Mouse (Mus musculus) neural tube, embryonic 14.5 days (tissue): ENCODE data around the gene 4933407L21Rik. TPM values are rescaled to one million over a fixed set of nuclear protein-coding genes. Genes with fewer than 3 reads are reported as not detected.

Experiments used
- ATAC-seq: fragments of 200-750 bp; cut with Nextera tagmentation; 2 replicates; pipeline ENCODE4 v1.8.0; 2017; ENCODE audit warnings: low read depth, mild to moderate bottlenecking, moderate TSS enrichment, moderate library complexity
- H3K27ac ChIP-seq: fragments of 300-500 bp; sonication (generic); 2 replicates; pipeline ENCODE4 v1.5.1; 2014; ENCODE audit warnings: low read depth, mild to moderate bottlenecking, control low read depth, low read length, moderate library complexity, mixed read lengths
- H3K27me3 ChIP-seq: fragments of 300-500 bp; sonication (generic); 2 replicates; pipeline ENCODE4 v1.6.1; 2014; ENCODE audit warnings: low read length; ENCODE audit not compliant: control insufficient read depth, insufficient read depth
- H3K36me3 ChIP-seq: fragments of 300-500 bp; sonication (generic); 2 replicates; pipeline ENCODE4 v1.6.1; 2014; ENCODE audit warnings: low read length, mixed read lengths; ENCODE audit not compliant: control insufficient read depth, insufficient read depth
- H3K4me1 ChIP-seq: fragments of 300-500 bp; sonication (generic); 2 replicates; pipeline ENCODE4 v1.6.1; 2014; ENCODE audit warnings: low read length; ENCODE audit not compliant: control insufficient read depth, insufficient read depth
- H3K4me2 ChIP-seq: fragments of 300-500 bp; sonication (generic); 2 replicates; pipeline ENCODE4 v1.6.1; 2014; ENCODE audit warnings: mild to moderate bottlenecking, low read depth, low read length, control low read depth
- H3K4me3 ChIP-seq: fragments of 300-500 bp; sonication (generic); 2 replicates; pipeline ENCODE4 v1.5.1; 2014; ENCODE audit warnings: low read depth, low read length, control low read depth, mixed read lengths
- H3K9ac ChIP-seq: fragments of 300-500 bp; sonication (generic); replicated peaks from 2 replicates; pipeline ENCODE4 v1.6.1; 2014; ENCODE audit warnings: low read depth, mild to moderate bottlenecking, control low read depth, low read length, mixed read lengths
- H3K9me3 ChIP-seq: fragments of 300-500 bp; sonication (generic); 2 replicates; pipeline ENCODE4 v1.6.1; 2016; ENCODE audit warnings: low read length; ENCODE audit not compliant: control insufficient read depth
- WGBS: fragments of 180-500 bp; shearing (Covaris S2); extraction: QIAGEN DNeasy Blood & Tissue Kit; methylation state at CpG from one replicate; pipeline ENCODE4 v1.1.7; 2014; 5-methylcytosine and 5-hydroxymethylcytosine counted together
- polyA plus RNA-seq: library from polyadenylated mRNA; unstranded; fragments of >200 nt; fragmentation: Nextera tagmentation; extraction: Ambion mirVana; gene quantifications from 2 replicates; pipeline ENCODE4 v1.2.1, GENCODE M21; 2014

The 4933407L21Rik gene
- polyA plus RNA-seq: 6.5 and 6.9 TPM in 2 replicates

DNA sequence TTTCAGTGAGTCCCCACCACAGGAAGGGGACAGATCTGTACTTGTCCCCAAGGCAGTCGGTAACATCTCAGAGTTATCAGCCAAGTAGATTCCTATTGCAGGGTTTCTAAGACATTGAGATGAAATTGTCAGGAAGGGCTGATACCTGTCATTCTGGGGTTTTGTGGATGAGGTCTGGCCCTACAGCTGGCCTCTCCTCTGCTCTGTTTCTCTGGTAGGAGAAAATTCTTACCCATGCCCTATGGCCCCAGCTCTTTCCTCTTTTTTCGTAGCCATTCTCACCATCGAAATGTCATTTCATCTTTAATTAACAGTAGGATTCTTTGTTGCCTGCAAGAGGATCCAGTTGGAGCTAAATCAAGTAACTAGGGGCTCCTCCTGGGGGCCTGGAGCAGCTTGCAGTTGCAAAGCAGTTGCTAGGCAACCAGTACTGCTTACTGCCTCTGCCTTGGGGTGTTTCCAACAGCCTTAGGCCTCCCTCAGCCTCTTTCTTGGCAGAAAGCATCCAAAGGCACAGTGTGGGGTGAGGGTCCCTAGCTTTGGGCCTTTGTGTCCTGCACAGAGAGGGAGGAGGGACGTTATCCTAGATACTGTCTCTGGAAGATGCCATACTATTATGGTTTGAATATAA is at the start of gene 4933407L21Rik:
Gene 4933407L21Rik, plus strand, starts transcription at position 427 of the 631 bp plus-strand sequence.
- Histone ChIP-seq H3K4me3 (no peak within 1 kb of the TSS), H3K4me1 (peaks cover 6% of the 10 kb centered on the region; the same call in 1 of the 2 replicates), H3K27ac (peak within 1 kb of the TSS; percentile 76), H3K9me3 (no peaks in the 10 kb centered on the region), H3K36me3 (no peaks in the 10 kb centered on the region), H3K4me2 (no peak within 1 kb of the TSS), H3K27me3 (no peaks in the 10 kb centered on the region), H3K9ac (no peak within 1 kb of the TSS)
- ATAC-seq: peak; percentile 90
- WGBS: 34% methylated on average over 4 of the region's 4 CpGs

DNA sequence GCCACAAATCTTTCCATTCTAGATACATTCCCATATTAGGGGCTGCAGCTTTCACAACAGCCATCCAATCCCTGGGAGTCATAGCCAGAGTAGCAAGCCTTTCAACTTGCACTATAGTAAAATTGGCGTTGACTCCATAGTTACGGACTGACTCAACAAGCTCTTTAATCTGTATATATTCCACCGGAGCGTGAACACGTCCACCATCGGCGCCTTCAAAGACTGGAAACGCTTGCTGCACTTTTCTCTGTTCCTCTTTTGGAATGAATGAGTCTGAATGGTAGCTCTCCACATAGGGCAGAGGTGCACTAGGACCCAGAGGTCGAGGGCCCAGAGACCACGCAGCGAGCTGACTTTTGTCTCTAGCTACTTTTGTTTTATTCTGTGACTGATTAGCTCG is 46.3 kb upstream of the 4933407L21Rik start:
- WGBS: 93% methylated on average over 12 of the region's 12 CpGs
- no peak overlapping the region for H3K9ac ChIP-seq
- no peak overlapping the region for H3K27ac ChIP-seq
- no peak overlapping the region for H3K4me2 ChIP-seq
- no peaks in the 10 kb centered on the region for H3K27me3 ChIP-seq
- no peaks in the 10 kb centered on the region for H3K4me1 ChIP-seq
- no peak for ATAC-seq
- 0 out of 2 replicates have a peak, but pooled peaks cover 5% of the 10 kb centered on the region for H3K9me3 ChIP-seq
- H3K4me3 ChIP-seq: no peak overlapping the region
- H3K36me3 ChIP-seq: no peaks in the 10 kb centered on the region

DNA sequence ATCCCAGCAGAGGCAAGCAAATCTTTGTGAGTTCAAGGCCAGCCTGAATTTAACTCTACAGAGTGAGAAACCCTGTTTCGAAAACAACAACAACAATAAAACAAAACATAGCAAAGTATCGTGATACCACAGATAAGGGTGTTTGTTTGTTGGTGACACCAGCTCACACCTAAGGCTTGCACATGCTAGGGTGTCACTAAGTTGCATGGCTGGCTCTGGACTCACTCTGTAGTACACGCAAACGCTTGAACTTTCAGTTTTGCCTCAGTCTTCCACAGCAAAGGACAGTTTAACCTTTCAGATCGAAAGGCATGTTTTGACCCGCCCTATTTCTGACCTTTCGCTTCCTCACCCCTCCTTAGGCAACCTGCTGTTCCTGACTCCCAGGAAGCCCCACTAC is 41.1 kb upstream of the 4933407L21Rik start:
- Histone ChIP-seq H3K4me2 (no peak overlapping the region), H3K27me3 (no peaks in the 10 kb centered on the region), H3K9ac (no peak overlapping the region), H3K9me3 (0 out of 2 replicates have a peak, but pooled peaks cover under 1% of the 10 kb centered on the region), H3K4me1 (no peaks in the 10 kb centered on the region), H3K27ac (no peak overlapping the region), H3K4me3 (no peak overlapping the region), H3K36me3 (no peaks in the 10 kb centered on the region)
- ATAC-seq: no peak
- 89% methylated on average over 7 of the region's 7 CpGs for WGBS

DNA sequence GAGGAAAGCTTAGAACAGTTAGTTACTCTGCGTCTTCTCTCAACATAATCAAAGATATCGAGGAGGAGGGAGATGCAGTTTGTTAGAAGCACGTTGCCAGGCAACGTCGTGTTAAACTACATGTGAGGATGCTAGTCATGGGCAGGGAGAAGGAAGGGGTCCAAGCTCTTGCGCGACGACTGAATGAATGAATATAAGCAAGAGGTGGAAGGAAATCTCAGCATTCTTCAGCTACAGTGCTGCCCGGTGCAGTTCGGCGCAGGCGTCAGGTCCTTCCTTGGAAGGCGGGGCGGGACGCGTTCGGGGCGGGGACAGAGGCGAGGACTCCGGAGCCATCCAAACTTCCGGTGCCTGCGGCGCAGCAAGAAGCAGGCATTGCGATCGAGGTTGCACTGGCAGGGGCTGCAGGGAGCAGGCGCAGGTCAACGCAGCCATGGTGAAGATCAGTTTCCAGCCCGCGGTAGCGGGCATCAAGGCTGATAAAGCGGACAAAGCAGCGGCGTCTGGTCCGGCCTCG is 34.0 kb upstream of the 4933407L21Rik start, which contains the start of gene Itm2c:
Gene Itm2c, plus strand, starts transcription at position 51 of the 517 bp plus-strand sequence.
- H3K4me1 ChIP-seq: peaks cover 41% of the 10 kb centered on the region
- WGBS: 1% methylated on average over 35 of the region's 35 CpGs
- H3K9me3 ChIP-seq: no peaks in the 10 kb centered on the region
- H3K27me3 ChIP-seq: no peaks in the 10 kb centered on the region
- peak within 1 kb of the TSS; percentile 81 for H3K4me3 ChIP-seq
- ATAC-seq: peak; percentile 91
- H3K27ac ChIP-seq: peak within 1 kb of the TSS; percentile 83
- peak within 1 kb of the TSS; percentile 90 for H3K4me2 ChIP-seq
- peak within 1 kb of the TSS; percentile 72 for H3K9ac ChIP-seq
- no peaks in the 10 kb centered on the region for H3K36me3 ChIP-seq

DNA sequence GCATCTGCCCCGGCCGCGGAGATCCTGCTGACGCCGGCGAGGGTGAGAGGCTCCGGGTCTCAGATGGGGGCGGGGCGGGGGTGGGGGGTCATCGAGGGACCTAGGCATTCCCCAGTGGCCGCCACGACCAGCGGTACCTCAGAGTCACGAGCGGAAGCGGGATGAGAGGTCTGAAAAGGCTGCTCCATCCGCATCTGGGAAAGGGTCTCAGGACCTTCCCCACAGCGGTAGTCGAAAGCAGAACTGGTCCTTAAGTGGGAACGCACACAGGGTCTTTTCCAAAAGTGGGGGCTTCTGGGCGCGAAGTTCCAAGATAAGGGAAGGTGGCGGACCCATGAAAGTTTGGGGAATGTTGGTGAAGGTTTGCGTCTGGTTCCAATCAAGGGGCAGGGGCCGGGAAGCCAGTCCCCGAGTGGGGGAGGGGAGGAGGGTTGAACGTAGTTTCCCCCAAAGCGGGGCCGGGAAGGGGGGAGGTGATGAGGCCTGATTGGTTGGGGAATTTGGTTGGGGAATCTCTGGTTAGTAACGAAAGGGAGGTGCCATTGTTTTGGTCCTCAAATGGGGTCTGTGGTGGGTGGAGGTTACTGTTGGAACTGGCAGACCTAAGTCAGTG is 33.4 kb upstream of the 4933407L21Rik start:
- H3K4me2 ChIP-seq: peak overlapping the region; percentile 90
- ATAC-seq: peak; percentile 56
- no peaks in the 10 kb centered on the region for H3K36me3 ChIP-seq
- no peaks in the 10 kb centered on the region for H3K9me3 ChIP-seq
- peaks cover 46% of the 10 kb centered on the region for H3K4me1 ChIP-seq
- H3K27me3 ChIP-seq: no peaks in the 10 kb centered on the region
- H3K9ac ChIP-seq: peak overlapping the region; percentile 72
- H3K4me3 ChIP-seq: peak overlapping the region; percentile 81
- 0% methylated on average over 30 of the region's 30 CpGs for WGBS
- H3K27ac ChIP-seq: peak overlapping the region; percentile 83

DNA sequence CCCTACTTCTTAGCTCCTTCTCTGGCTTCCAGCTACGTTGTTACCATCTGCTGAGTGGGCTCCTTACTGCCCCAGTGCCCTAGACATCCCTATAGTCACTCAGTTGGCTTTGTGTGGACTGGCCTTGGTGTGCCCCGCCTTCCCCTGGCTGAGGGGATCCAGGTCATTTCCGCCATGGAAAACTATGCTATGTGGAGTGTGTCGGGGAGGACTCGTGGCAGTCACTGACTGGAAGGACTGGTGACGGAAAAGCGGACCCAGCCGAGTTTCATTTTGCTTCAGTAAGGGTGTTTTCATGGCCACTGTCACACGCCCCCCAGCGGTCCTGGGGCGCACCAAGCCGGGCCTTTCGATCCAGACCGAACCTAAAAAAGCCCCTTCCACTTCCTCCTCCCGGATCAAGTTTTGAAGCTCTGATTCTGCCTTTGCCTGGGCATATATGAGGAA is 32.9 kb upstream of the 4933407L21Rik start:
- Histone ChIP-seq H3K36me3 (no peaks in the 10 kb centered on the region), H3K4me2 (peak overlapping the region; percentile 90), H3K9me3 (no peaks in the 10 kb centered on the region), H3K27ac (peak overlapping the region; percentile 83), H3K9ac (peak overlapping the region; percentile 72), H3K4me1 (peaks cover 46% of the 10 kb centered on the region), H3K4me3 (peak overlapping the region; percentile 81), H3K27me3 (no peaks in the 10 kb centered on the region)
- WGBS: 3% methylated on average over 15 of the region's 15 CpGs
- ATAC-seq: peak; percentile 53

DNA sequence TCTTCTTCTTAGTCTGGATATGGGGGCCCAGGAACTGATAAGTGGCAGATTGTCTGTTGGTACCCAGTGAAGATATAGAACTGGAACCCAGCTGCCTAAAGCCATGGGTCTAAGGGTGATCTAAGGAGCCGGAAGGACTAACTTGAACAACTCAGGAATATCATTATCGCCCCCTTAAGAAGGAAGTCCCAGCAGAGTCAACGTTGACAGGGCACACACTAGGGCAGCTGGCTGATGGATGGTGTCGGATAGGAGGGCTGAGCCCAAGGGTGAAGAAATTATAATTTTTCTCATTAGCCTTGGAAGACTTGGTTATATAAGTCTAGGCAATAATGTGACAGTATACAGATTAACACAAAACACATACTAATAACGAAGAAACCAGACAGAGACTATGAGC is 32.2 kb upstream of the 4933407L21Rik start:
- H3K27ac ChIP-seq: no peak overlapping the region
- H3K27me3 ChIP-seq: no peaks in the 10 kb centered on the region
- WGBS: 62% methylated on average over 5 of the region's 5 CpGs
- peak overlapping the region; percentile 72; the same call in 1 of the 2 replicates for H3K9ac ChIP-seq
- ATAC-seq: no peak
- H3K36me3 ChIP-seq: no peaks in the 10 kb centered on the region
- peaks cover 46% of the 10 kb centered on the region for H3K4me1 ChIP-seq
- no peaks in the 10 kb centered on the region for H3K9me3 ChIP-seq
- peak overlapping the region; percentile 90 for H3K4me2 ChIP-seq
- H3K4me3 ChIP-seq: peak overlapping the region; percentile 81

DNA sequence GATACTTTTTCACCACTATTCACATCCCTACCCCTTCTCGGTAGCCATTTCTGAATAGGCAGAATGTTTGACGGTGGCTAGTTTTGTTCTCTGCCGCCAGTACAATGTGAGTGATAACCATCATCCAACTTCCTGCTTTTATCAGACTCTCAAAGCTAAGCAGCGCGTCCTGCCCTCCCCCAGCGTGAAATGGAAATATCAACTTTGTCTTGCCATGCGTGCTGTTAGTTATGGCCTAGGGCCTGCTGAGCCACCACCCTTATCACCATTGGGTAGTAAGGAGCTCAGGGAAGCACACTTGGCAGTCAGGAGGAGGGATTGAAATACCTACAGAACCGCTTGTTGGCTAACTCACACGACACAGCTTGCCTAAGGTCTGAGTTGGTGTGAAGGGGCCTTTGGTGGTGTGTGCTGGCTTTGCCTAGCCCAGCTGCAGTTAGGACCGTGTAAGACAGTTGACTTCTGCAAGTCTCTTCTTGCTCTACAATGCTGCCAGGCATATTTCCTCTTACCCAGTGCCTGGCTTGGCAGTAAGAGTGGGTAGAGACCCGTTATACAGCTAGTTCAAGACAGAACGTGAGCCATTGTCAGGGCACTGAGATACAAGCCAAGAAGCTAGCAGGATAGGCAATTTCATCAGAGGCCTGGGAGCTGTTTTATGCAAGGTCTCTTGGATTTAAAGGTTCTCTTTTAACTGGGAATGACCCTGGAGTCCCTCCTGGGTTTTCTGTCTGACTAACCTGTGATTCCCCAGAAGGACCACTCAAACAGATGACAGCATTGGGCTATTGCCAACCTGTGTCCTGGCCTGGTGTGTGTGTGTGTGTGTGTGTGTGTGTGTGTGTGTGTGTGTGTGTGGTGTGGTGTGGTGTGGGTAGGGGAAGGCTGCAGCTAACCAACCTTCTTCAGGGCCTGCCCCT is 31.2 kb upstream of the 4933407L21Rik start:
- peak overlapping the region; percentile 15; the same call in 1 of the 2 replicates for H3K4me3 ChIP-seq
- H3K4me2 ChIP-seq: peak overlapping the region; percentile 90
- no peaks in the 10 kb centered on the region for H3K9me3 ChIP-seq
- H3K4me1 ChIP-seq: peaks cover 50% of the 10 kb centered on the region
- H3K36me3 ChIP-seq: no peaks in the 10 kb centered on the region
- WGBS: 52% methylated on average over 12 of the region's 12 CpGs
- H3K27ac ChIP-seq: no peak overlapping the region
- H3K9ac ChIP-seq: peak overlapping the region; percentile 18; the same call in 1 of the 2 replicates
- H3K27me3 ChIP-seq: no peaks in the 10 kb centered on the region
- no peak for ATAC-seq
